Mouse (Mus musculus): ENCODE measurements around the gene Rapgef2.

Rapgef2 gene

DNA sequence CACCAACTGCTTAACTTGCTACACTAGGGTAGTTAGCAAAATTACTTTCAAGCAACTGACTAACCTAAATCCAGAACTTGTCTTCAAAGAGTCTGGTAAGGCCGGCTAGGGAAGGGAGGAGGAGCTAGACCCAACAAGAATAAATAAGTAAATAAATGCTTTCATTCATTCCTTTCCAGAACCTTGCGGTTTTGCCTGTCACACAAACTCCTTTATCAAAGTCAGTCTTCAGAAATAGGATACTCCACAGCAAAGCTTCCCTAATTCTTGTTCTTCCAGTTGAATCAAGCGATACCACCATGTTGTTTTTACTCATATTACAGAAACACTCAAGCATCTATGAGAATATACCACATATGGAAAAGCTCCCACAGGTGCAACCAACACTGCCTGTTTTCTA, 2.3 kb downstream of the Rapgef2 start:
- no peak for DNase-seq (ENCODE audit: low read depth in 2 of 2, low spot score in 2 of 2)

DNA sequence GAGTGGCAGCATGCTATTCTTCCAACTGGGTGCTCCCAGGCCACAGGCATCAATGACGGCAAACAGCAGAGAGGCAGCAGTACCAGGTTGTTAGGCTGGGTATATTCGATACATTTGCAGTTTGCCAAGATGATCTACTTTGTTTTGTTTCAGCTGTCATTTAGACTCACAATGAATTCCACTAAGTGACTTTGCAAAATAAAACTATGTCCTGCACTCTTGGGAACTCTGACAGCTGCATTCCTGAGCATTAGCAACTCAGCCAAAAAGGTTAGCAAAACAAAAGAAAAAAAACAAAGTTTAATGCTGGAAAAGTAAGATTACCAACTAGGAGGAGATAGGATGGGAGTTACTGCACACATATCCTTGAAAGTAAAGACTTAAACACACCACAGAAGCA, 3.3 kb downstream of the Rapgef2 start:
- no peak for DNase-seq (ENCODE audit: low read depth in 2 of 2, low spot score in 2 of 2)

DNA sequence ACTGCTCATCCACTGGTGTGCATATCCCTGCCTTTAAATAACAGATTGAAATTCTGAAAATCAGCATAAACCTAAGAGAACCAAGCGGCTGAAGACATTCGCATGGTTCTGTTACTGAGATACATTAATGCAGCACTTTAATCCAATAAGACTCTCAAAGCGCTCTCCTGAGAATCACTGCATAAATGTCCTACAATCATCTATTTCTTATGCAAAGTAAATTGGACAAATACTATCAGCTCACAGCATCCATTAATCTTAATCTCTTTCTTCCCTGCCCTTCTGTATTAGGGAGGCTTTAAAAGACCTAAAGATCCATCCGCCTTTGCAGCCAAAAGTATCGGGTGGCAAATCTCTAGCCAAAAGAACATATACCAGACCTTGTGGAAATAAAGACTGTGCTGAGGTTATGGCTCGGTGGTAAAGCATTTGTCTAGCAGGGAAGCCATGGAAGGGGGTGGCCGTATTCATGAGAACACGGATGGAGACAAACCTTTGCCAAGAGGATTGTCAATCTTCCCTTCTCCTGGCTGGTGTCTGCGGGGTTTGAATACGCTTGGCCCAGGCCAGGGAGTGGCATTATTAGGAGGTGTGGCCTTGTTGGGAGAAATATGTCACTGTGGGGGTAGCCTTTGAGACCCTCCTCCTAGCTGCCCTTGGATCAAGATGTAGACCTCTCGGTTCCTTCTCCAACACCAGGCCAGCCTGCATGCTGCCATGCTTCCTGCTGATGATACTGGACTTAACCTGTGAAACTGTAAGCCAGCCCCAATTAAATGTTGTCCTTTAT, 10.3 kb downstream of the Rapgef2 start:
- no peak for DNase-seq (ENCODE audit: low read depth in 2 of 2, low spot score in 2 of 2)

DNA sequence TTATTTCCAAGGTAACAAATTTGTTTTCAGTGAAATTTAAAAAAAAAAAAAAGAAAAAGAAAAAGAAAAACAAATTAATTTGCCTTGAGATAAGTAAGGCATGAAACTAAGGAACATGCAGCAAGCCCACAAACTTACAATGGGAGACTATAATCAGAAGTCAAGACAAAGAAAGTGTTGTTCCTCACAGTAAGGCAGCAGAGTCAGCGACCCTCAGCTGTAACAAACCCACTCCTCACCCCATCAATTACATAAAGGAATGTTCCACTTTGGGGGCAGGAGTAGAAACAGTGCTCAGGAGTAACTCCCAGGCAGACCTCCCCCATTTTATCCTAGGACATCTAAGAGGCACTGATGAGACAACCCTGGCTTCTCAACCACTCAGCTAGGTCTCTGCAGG, 13.0 kb downstream of the Rapgef2 start:
- no peak for DNase-seq (ENCODE audit: low read depth in 2 of 2, low spot score in 2 of 2)

DNA sequence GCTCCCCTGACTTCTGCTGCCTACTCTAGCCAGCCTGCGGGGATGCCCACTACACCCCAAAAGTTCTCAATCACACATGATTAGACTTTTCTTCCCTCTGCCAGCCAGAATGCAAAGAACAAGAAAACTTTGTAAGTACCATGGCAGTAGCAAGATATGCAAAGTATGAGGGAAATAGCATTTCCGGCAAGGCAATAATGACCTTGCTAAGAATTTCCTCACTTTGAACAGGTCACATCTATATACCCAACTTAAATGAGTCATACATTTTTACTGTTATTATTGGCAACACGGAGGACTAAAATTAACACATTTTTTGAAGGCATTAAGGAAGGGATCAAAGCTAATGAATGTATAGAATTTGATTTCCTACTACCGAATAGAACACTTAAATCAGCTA, 13.4 kb downstream of the Rapgef2 start:
- DNase-seq (ENCODE audit: low read depth in 2 of 2, low spot score in 2 of 2), result no peak

DNA sequence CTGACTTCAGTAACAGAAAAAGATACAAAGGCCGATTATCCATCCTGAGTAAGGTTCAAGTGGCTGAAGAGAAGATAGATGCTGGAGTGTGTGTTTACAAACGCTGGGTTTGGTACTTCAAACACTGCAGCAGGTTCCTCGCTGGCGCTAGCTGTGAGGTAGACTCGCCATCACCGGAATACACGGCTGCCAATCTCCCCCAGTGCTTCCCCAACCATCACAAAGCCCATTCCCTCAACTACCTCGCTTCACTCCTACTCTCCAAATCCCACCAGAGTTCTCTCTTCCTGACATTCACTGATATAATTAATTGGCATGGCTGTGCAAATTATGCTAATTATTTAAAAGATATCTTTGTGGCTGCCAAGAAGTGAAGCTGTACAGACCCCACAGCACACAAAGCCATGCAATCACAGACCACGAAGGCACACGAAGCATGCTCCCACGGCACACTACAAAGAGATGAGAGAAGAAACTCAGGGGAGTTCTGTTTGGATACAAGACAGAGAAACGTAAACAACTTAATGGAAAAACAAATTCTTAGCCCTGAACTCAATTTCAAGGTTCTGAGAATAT, 15.2 kb downstream of the Rapgef2 start:
- DNase-seq (ENCODE audit: low read depth in 2 of 2, low spot score in 2 of 2), result no peak

DNA sequence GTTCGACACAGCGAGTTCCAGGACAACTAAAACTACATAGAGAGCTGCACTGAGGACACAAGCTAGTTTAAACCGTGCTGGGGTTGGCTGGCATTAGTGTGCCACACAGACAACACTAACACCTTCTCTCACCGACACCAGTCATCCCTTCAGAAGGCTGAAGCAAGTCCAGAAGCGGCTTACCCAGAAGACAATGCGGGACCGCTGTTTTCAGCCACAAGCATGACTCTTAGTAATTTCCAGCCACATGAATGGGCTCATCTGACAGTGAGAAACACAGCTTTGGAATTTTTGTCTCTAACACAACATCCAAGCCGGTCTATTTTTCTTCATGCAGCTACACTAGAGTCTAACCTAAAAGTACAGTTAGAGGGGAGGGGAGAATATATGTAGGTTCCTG, 16.4 kb downstream of the Rapgef2 start:
- DNase-seq (ENCODE audit: low read depth in 2 of 2, low spot score in 2 of 2), result no peak

DNA sequence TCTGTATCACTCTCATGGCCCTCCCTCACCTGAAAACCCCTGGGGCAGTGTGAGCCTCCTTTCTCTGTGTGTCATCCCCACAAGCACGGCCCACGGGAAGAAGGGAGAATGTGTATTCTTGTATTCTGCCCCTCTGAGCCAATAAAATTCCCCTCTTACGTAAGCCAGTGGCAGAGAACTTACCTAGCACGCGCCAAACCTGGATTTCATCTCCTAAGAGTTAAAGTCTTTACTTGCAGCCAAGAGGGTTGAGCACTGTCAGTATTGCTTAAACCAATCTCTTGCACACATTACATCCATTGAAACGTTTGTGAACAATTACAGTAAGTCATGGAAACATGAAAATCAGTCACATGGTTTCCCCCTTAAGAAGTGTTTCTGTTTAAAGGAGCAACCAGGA, 19.3 kb downstream of the Rapgef2 start:
- DNase-seq (ENCODE audit: low read depth in 2 of 2, low spot score in 2 of 2), result no peak

DNA sequence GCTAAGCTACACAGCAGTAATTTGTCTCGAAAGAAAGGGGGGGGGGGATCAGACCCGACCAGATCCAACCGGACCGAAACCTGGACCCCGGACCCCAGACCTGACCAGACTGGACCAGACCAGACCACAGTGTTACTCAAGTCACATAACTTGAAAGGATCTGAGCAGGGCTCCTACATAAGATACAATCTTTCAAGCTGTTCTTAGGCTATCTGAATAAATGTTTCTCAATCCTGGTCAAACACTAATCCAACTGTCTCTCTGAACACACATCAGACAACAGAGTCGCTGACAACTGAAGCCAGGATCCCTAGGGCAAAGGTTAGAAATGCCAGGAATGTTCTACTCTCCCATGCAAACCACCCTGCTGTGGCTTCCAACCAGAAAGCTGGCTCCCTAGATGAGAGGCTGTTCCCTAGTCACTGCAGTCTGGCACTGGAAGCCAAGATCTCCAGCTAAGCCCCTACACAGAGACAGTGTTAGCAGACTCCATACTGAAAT, 24.5 kb downstream of the Rapgef2 start:
- DNase-seq (ENCODE audit: low read depth in 2 of 2, low spot score in 2 of 2), result no peak

DNA sequence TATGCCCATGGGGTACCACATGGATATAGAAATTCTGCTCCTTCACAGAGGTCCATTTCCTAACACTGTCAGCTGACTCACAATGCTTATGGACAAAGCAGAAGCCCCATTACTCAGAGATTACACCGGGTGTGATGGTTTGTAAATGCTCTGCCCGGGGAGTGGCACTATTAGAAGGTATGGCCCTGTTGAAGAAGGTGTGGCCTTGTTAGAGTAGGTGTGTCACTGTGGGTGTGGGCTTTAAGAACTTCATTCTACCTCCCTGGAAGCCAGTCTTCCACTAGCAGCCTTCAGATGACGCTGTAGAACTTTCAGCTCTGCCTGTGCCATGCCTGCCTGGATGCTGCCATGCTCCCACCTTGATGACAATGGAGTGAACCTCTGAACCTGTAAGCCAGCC, 32.3 kb downstream of the Rapgef2 start:
- DNase-seq (ENCODE audit: low read depth in 2 of 2, low spot score in 2 of 2), result no peak

DNA sequence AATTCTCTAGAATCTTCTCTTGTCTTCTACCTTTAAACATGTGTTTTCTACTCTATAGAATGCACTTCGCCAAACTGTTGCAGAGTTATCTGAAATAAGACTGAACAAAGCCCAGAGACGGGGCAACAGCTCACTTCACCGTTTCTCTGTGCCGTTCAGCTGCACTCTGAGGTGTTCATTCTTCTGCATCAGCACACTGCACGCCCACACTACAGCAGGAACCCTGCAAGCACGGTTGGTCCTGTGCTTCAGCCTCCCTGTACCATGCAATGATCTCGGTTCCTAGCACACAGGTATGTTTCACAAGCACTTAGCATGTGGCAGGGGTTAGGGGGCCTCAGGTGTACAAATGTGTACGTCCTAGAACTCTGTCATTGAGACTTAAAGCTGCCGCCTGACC, 32.9 kb downstream of the Rapgef2 start:
- no peak for DNase-seq (ENCODE audit: low read depth in 2 of 2, low spot score in 2 of 2)

DNA sequence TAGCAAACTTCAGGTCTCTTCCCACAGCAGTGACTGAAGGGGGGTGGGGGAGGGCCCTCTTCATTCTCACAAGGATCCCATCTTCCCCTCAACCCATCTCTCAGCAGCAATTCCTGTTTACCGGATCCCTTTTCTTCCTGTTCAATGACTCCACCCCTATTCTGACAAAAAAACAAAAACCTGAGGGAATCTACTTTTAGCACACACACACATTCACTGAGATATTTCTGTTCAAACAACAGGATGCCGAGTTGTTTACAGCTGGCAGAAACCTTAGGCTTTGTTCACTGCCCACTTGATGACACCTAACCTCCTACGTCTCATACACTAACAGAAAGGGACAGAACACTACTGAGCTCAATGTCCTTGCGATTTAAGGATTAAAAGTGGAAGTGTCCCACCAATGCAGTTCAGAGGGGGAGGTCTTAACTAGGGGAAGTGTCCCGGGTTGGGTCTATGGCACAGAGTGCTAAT, 33.4 kb downstream of the Rapgef2 start:
- peak in 1 of 2 experiments; percentile 26 for DNase-seq (ENCODE audit: low read depth in 2 of 2, low spot score in 2 of 2)

DNA sequence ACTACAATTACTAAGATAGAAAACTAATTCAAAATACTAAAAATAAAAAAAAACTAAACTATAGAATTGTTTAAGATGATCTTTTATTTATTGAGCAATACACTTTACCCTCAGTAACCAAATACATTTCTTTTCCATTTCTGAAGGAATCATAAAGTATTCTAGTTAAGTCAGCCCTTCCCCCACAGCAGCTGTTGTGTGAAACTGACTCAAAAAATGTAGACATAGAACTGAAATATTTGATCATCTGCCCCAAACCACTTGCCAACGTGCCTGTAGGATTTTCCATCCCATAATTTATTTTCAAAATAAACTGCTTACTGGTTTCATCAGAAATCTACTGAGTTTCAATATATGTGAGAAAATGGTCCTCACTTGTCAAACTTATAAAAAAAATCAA, 36.4 kb downstream of the Rapgef2 start:
- DNase-seq (ENCODE audit: low read depth in 2 of 2, low spot score in 2 of 2), result no peak

DNA sequence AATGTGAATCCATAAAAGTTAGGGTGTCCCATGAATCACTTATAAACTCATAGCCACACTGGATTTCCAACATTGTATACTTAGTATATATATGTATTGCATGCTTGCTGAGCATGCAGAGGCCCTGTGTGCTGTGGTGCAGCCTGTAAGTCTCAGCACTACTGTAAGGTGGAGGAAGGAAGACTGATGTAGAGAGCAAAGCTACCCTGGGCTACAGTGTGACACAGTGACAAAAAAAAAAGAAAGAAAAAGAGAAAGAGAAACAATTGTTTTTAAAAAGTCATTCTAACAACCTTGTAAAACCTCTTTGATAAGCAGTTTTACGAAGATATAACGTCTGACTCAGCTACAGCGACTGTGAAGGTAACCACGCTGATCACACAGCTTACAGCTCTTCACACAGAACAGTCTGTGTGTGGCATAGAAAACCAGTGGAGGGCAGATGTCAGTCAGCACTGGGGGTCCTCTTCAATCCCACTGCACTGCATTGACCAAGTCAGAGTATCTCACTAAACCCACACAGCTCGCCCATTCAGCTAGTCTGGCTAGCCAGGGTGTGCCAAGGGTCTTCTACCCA, 37.6 kb downstream of the Rapgef2 start:
- DNase-seq (ENCODE audit: low read depth in 2 of 2, low spot score in 2 of 2), result no peak

DNA sequence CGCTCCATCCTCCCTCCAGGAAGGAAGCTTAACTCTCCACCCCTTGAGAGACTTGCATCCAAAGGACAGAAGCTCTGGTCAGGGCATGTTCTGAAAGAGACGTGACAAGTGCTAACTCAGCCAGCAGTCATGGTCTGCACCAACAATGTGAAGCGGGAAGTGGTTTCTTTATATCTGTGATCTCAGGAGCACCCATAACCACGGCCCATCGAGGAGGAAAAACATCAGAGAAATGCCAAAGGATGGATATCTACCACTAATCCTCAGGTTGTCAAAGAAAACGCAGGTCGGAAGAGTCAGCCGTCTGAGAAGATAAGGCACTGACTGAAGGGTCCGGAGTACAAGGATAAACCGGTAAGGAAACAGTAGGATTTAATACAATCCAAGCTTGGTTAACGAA, 38.1 kb downstream of the Rapgef2 start:
- DNase-seq (ENCODE audit: low read depth in 2 of 2, low spot score in 2 of 2), result no peak

DNA sequence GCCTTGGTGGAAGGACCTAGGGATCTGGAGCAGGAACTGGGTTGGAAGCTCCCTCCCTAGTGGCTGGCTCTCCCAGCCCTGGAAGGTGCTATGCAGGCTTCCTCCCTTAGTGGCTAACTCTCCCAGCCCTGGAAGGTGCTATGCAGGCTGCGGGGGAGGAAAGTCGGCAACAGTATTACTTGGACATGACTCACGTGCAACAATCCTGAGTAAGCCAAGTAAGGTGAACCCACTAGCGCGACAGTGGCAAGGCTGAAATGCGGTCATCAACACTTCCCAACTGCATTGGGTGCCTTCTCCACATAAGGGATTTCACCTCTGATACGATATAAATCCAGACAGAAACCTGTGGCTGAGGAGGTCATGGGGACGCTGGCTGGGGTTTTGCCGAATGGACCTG, 42.0 kb downstream of the Rapgef2 start:
- no peak for DNase-seq (ENCODE audit: low read depth in 2 of 2, low spot score in 2 of 2)

DNA sequence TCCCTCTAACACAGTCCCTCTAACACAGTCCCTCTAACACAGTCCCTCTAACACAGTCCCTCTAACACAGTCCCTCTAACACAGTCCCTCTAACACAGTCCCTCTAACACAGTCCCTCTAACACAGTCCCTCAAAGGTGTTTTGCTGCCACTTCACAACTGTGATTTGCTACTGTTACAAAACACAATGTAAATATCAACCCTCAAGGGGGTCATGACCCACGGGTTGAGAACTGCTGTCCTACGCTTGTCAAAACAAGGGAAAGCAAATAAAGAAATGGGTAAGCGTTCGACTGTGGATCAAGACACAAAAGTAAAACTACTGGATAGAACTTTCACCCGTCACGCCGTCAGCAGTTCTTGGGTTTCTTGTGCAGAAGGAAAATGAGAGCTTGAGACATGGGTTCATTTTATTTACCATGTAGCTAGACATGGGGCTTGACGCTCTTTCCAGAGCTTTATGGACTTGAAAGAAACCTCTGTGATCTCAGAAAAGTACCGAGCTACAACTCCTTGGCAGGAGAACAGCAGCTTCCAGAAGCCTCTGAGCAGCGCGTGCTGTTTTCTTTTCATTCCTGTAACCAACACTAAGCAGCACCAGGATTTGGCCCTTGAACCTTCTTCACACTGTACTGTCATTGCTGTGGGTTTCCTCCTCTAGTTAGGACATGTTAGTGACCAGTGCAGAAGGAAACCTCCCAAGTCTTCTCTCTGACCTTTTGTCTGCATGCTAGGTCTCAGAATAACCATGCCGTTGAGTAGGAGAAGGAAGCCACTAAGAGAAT, 43.2 kb downstream of the Rapgef2 start:
- no peak for DNase-seq (ENCODE audit: low read depth in 2 of 2, low spot score in 2 of 2)

DNA sequence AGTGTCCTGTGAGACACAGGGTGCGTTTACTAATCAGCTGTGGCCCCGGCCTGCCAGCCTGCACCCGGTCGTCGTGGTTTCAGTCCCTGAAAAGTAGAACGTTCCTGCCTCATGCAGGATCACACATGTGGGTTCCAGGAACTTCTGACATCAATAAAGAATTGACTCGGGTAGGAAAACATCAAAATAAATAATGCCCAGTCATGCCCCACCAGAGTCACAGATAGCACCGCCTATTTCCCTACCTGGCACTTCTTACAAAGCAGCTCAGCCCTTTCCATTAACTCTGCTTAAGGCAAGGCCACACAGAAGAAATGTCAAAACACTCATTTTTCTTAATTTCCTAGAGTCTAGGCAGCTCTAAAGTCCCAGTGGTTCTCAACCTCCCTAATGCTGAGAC, 44.0 kb downstream of the Rapgef2 start:
- no peak for DNase-seq (ENCODE audit: low read depth in 2 of 2, low spot score in 2 of 2)

DNA sequence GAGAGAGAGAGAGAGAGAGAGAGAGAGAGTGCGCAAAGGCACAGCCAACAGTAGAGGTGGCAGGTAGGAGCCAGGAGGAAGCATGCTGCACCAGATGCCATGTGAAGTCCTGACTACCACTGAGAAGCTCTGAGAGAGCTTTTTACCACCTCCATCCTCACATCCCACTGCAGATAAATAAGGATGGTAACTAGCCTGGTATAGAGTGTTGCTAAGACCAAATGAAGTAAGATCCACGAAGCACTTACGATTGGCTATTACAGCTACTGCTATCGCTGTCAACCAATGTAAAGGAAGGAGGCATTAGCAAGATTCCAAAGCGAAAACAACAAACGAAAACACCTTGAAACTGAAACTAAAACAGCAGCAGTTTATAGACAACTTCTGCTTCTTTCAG, 47.3 kb downstream of the Rapgef2 start:
- no peak for DNase-seq (ENCODE audit: low read depth in 2 of 2, low spot score in 2 of 2)

DNA sequence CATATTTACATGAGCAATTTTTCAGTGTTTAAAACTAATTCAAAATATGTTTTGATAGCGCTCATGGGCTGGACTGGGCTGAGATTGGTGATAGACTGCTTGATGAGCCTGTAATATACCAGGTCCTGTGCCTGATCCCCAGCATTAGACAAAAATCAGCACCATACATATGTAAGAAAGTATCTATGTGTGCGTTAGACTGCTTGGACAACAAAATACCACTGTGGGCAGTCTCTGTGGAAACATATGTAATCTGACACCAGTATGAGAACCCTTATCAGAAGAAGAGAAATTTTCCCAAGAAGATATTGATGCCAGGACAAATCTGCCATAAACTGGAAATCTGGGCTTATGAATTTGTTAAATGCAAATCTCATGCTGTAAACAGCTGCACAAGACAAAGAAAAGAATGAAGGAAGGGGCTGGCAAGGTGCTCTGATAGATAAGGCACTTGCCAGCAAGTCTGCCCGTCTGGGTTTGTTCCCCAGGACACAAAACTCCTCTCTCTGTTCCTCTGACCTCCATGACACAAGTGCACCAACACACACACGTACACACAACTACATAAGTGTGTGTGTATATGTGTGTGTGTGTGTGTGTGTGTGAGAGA, 47.8 kb downstream of the Rapgef2 start:
- no peak for DNase-seq (ENCODE audit: low read depth in 2 of 2, low spot score in 2 of 2)

DNA sequence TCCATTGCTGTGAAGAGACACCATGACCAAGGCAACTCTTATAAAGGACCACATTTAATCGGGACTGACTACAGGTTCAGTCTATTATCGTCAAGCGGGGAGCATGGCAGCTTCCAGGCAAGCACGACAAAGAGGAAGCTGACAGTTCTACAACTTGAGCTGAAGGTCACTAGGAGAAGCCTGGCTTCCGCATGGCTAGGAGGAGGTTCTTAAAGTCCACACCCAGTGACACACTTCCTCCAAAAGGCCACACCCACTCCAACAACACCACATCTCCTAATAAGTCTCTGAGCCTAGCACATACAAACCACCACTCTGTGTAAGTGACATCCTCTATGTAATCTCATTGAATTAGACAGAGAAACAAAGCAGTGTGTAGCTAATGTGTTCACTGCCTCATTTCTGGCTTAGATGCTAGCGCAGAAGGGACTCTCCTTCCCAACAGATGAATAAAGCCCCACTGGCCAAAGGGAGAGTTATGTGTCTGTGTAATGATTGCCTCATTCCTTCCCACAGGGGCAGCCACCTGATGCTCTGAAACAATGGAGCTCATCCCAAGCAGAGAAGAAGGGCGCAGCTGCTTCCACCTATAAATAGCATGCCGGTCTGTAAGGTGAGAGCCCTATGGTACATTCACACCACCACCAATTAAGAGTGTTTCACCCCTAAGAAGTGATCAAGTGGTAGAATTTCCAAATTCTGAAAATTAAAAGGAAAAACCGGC, 48.5 kb downstream of the Rapgef2 start:
- DNase-seq (ENCODE audit: low read depth in 2 of 2, low spot score in 2 of 2), result peak; percentile 66 to 67
